Mouse (Mus musculus) Patski (cell line): ENCODE data around the gene Gm3285. TPM values are rescaled to one million over a fixed set of nuclear protein-coding genes. Genes with fewer than 3 reads are reported as not detected.

ENCODE experiments used
- ATAC-seq: fragments of 100-300 bp; one replicate; pipeline ENCODE4 v1.8.0; 2021
- CTCF ChIA-PET: fragments of 350-600 bp; sonication (Branson Sonifier 250); formaldehyde crosslinking; loops from one replicate; lab custom pipeline; 2022; ENCODE audit warnings: inconsistent platforms; lab: Charles Lee
- POLR2A ChIA-PET: fragments of 350-600 bp; sonication (Branson Sonifier 250); formaldehyde crosslinking; loops from one replicate; lab custom pipeline; 2022; ENCODE audit warnings: antibody characterized with exemption, inconsistent platforms; lab: Charles Lee
- DNase-seq: peaks from one replicate; pipeline ENCODE4 v3.0.0-alpha.2; 2011; ENCODE audit warnings: low read depth, low spot score
- H3K27me3 ChIP-seq: fragments of 371-371 bp; one replicate; pipeline ENCODE4 v1.5.1; 2021
- CTCF ChIP-seq: fragments of 100-300 bp; IDR thresholded peaks from one replicate; pipeline ENCODE4 v1.5.1; 2021
- in situ Hi-C: fragments of 300-500 bp; cut with MboI; formaldehyde crosslinking; loops from 3 replicates; pipeline ENCODE4 v1.11.1; 2018; ENCODE audit warnings: low pct_unique_long_range_greater_than_20kb, mixed read lengths
- polyA plus RNA-seq: library from polyadenylated mRNA; unstranded; gene quantifications from one replicate; pipeline ENCODE4 v1.2.3, GENCODE M21; 2021

Gene Gm3285
- not detected for polyA plus RNA-seq

- POLR2A ChIA-PET = no interaction called here
- in situ Hi-C loops = no loop called here
- no peak for DNase-seq
These were observed at the start of gene Gm3285 for GRCm38 (mm10) chr10:77861675-77862074. Gm3285 (plus strand) TSS chr10:77861975.

GRCm38 (mm10) chr10:77814382-77814781, 47.4 kb upstream of the Gm3285 start, which contains the start of gene Gm2696:
Gm2696 (plus strand) TSS chr10:77814682.
- DNase-seq = no peak
- in situ Hi-C loops = no loop called here
- ChIA-PET CTCF (interaction anchor here (0.9 kb wide), 1 partner anchor 187 kb away, joined by 3 read pairs; no protein-coding TSS in a partner anchor), POLR2A (no interaction called here)
- TF ChIP-seq CTCF = no peak
- H3K27me3 ChIP-seq = peaks cover 17% of the 10 kb centered on the region
- ATAC-seq = no peak

More at GRCm38 (mm10) chr10:77861675-77862074, at the start of gene Gm3285:
- no peak for ATAC-seq
- TF ChIP-seq CTCF = no peak
- H3K27me3 ChIP-seq = peaks cover 20% of the 10 kb centered on the region
- CTCF ChIA-PET = no interaction called here

- ChIA-PET CTCF (interaction anchor here (0.6 to 1.2 kb wide), 2 partner anchors 18 to 78 kb away, joined by 3 read pairs; no protein-coding TSS in a partner anchor), POLR2A (no interaction called here)
- H3K27me3 ChIP-seq = peaks cover 27% of the 10 kb centered on the region
- in situ Hi-C loops = no loop called here
- ATAC-seq (no peak), DNase-seq (no peak)
- TF ChIP-seq CTCF = peak; percentile 68
These were observed 46.3 kb upstream of the Gm3285 start for GRCm38 (mm10) chr10:77815514-77815913.

GRCm38 (mm10) chr10:77818523-77818922, 43.3 kb upstream of the Gm3285 start:
- CTCF ChIA-PET = no interaction called here
- ATAC-seq = no peak

GRCm38 (mm10) chr10:77819203-77819602, 42.6 kb upstream of the Gm3285 start:
- ATAC-seq (no peak), DNase-seq (no peak)
- in situ Hi-C loops = no loop called here
- no peak for TF ChIP-seq CTCF
- CTCF ChIA-PET = no interaction called here
- POLR2A ChIA-PET = no interaction called here
- H3K27me3 ChIP-seq = peaks cover 28% of the 10 kb centered on the region

More at GRCm38 (mm10) chr10:77818523-77818922, 43.3 kb upstream of the Gm3285 start:
- H3K27me3 ChIP-seq = peaks cover 29% of the 10 kb centered on the region
- POLR2A ChIA-PET = no interaction called here
- no peak for DNase-seq
- in situ Hi-C loops = no loop called here
- TF ChIP-seq CTCF = no peak

GRCm38 (mm10) chr10:77826951-77827350, 34.8 kb upstream of the Gm3285 start, which contains the start of gene Krtap10-4:
Krtap10-4 (minus strand) TSS chr10:77827095.
- peaks cover 18% of the 10 kb centered on the region for H3K27me3 ChIP-seq
- POLR2A ChIA-PET = no interaction called here
- CTCF ChIA-PET = no interaction called here
- DNase-seq (no peak), ATAC-seq (no peak)
- TF ChIP-seq CTCF = no peak
- in situ Hi-C loops = no loop called here

- no peak for DNase-seq
- no peak for ATAC-seq
- ChIA-PET CTCF (interaction anchor here (0.9 kb wide), 1 partner anchor 15 kb away, joined by 4 read pairs; no protein-coding TSS in a partner anchor), POLR2A (no interaction called here)
- peaks cover 17% of the 10 kb centered on the region for H3K27me3 ChIP-seq
- in situ Hi-C loops = no loop called here
- no peak for TF ChIP-seq CTCF
These were observed 26.1 kb upstream of the Gm3285 start, which contains the start of gene Krtap10-10 for GRCm38 (mm10) chr10:77835647-77836046. Krtap10-10 (plus strand) TSS chr10:77835947.

GRCm38 (mm10) chr10:77839006-77839405, 22.8 kb upstream of the Gm3285 start:
- ChIA-PET CTCF (no interaction called here), POLR2A (no interaction called here)
- ATAC-seq (no peak), DNase-seq (no peak)
- H3K27me3 ChIP-seq = peaks cover 21% of the 10 kb centered on the region
- in situ Hi-C loops = no loop called here
- no peak for TF ChIP-seq CTCF

- no peak for DNase-seq
- in situ Hi-C loops = no loop called here
- H3K27me3 ChIP-seq = peaks cover 17% of the 10 kb centered on the region
- no peak for ATAC-seq
- ChIA-PET CTCF (no interaction called here), POLR2A (interaction anchor here (0.6 kb wide), 1 partner anchor 653 kb away, joined by 8 read pairs; no protein-coding TSS in a partner anchor)
- TF ChIP-seq CTCF = no peak
These were observed 15.3 kb upstream of the Gm3285 start, which contains the start of gene Gm36176 for GRCm38 (mm10) chr10:77846503-77846902. Gm36176 (plus strand) TSS chr10:77846803.

- ChIA-PET CTCF (no interaction called here), POLR2A (no interaction called here)
- DNase-seq (no peak), ATAC-seq (no peak)
- H3K27me3 ChIP-seq = peaks cover 21% of the 10 kb centered on the region
- in situ Hi-C loops = no loop called here
- no peak for TF ChIP-seq CTCF
These were observed 14.8 kb upstream of the Gm3285 start for GRCm38 (mm10) chr10:77846961-77847360.

GRCm38 (mm10) chr10:77847538-77847937, 14.2 kb upstream of the Gm3285 start:
- peaks cover 26% of the 10 kb centered on the region for H3K27me3 ChIP-seq
- ATAC-seq (no peak), DNase-seq (no peak)
- no peak for TF ChIP-seq CTCF
- in situ Hi-C loops = no loop called here
- CTCF ChIA-PET = no interaction called here
- POLR2A ChIA-PET = no interaction called here
